Mouse (Mus musculus) liver, postnatal 0 days (tissue): ENCODE measurements at regions not wholly inside any gene's neighbourhood (a gene's known extent, or its start where the extent isn't known, plus 50 kb on each side); places are given as distances from the start of the nearest gene placed in this dataset.

Experiments used
- CTCF ChIP-seq: sonication (generic); IDR thresholded peaks from 2 replicates; pipeline ENCODE4 v1.5.1; 2016; ENCODE audit warnings: antibody characterized with exemption, low read depth
- EP300 ChIP-seq: IDR thresholded peaks from 2 replicates; pipeline ENCODE4 v1.6.1; 2016; ENCODE audit warnings: antibody characterized with exemption, low read depth, mild to moderate bottlenecking

DNA sequence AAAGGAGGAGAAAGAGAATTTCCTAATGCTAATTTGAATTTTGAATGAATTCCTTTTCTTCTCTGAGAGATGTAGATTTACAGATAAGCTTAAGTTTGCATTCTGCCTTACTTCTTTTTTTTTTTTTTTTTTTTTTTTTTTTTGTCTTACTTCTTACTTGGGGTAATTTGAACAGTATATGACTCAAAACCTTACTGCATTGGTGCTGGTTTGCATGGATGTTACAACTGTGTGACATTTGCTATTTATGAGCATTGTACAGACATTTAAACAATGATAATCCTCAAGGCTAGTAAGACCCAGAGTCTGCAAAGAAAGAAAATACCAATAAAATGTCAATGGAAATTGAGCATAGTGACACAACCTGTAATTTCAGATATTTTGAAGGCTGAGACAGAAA lies 174.7 kb upstream of the Chl1 start:
- no peak for TF ChIP-seq CTCF
- no peak for TF ChIP-seq EP300
